Mouse (Mus musculus): ENCODE measurements around the gene Kctd15. TPM values are rescaled to one million over a fixed set of nuclear protein-coding genes. Genes with fewer than 3 reads are reported as not detected.

Kctd15 gene
- polyA plus RNA-seq, 1 experiment from 2014 or later: 0.63 TPM

- H3K4me2 ChIP-seq (ENCODE audit: low read depth, low read length): peak overlapping the region; percentile 35; the same call in 1 of the 2 replicates
- no peak for TF ChIP-seq EP300 (IDR thresholded peaks at IDR 0.05; ENCODE audit: low read depth)
- no peak for TF ChIP-seq CTCF (IDR thresholded peaks at IDR 0.05; ENCODE audit: low read depth)
- peaks cover 15% of the 10 kb centered on the region for H3K27me3 ChIP-seq (ENCODE audit: insufficient read depth, low read length)
- no peaks in the 10 kb centered on the region for H3K36me3 ChIP-seq (replicated peaks; ENCODE audit: insufficient read depth, low read length)
- DNase-seq (peak; percentile 57), ATAC-seq (peak; percentile 88)
- H3K4me3 ChIP-seq (ENCODE audit: low read depth, low read length): no peak overlapping the region
- no peaks in the 10 kb centered on the region for H3K9me3 ChIP-seq (ENCODE audit: low read length)
- peak overlapping the region; percentile 93 for H3K27ac ChIP-seq (ENCODE audit: low read depth)
- H3K9ac ChIP-seq (replicated peaks): no peak overlapping the region
- peaks cover 3% of the 10 kb centered on the region; the same call in 1 of the 2 replicates for H3K4me1 ChIP-seq (ENCODE audit: insufficient read depth)
- 50% methylated on average over 6 of the region's 6 CpGs for WGBS (ENCODE audit: insufficient replicate concordance)
Measured at GRCm38 (mm10) chr7:34659386-34660085, 3.0 kb upstream of the Kctd15 start.

GRCm38 (mm10) chr7:34655086-34655839, 1.3 kb downstream of the Kctd15 start:
- H3K36me3 ChIP-seq (replicated peaks; ENCODE audit: insufficient read depth, low read length): no peaks in the 10 kb centered on the region
- WGBS (ENCODE audit: insufficient replicate concordance): 0% methylated on average over 46 of the region's 74 CpGs
- peak; percentile 86 for DNase-seq
- H3K4me3 ChIP-seq (ENCODE audit: low read depth, low read length): peak overlapping the region; percentile 52
- peak overlapping the region; percentile 80 for H3K27ac ChIP-seq (ENCODE audit: low read depth)
- H3K9ac ChIP-seq (replicated peaks): peak overlapping the region; percentile 65
- peak overlapping the region; percentile 88 for H3K4me2 ChIP-seq (ENCODE audit: low read depth, low read length)
- H3K27me3 ChIP-seq (ENCODE audit: insufficient read depth, low read length): peaks cover 40% of the 10 kb centered on the region
- peaks cover 6% of the 10 kb centered on the region for H3K4me1 ChIP-seq (ENCODE audit: insufficient read depth)
- TF ChIP-seq EP300 (IDR thresholded peaks at IDR 0.05; ENCODE audit: low read depth): no peak
- peak; percentile 80 for TF ChIP-seq CTCF (IDR thresholded peaks at IDR 0.05; ENCODE audit: low read depth)
- no peaks in the 10 kb centered on the region for H3K9me3 ChIP-seq (ENCODE audit: low read length)
- peak; percentile 54 for ATAC-seq

DNA sequence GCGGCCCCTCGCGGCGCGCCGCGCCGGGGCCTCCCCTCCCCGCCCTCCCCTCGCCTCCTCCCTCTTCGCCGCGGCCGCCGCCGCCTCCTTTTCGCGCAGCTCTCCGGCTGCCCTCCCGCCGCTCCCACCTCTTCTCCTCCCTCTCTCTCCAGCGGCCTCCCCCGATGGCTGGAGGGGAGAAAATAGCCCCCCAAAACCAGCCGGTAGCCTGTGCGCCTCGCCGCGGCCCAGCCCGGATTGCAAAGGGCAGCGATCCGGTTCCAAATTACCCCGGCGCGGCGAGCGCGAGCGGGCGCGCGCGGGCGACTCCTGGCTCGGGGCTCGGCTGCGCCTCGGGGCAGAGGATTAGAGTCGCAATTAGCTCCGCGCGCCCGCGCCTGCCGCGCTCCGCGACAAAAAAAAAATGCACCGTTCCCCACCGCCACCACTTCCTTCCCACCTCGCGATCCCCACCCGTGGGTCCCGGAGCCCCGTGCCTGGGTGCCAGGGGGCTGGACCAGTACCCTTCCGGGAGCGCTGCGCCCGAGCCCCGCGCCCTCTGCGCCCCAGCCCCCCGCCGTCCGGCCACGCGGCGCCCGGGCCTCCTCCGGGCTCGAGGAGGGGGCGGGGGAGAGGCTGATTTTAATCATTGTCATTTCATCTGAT, 2.0 kb downstream of the Kctd15 start:
- no peaks in the 10 kb centered on the region for H3K36me3 ChIP-seq (replicated peaks; ENCODE audit: insufficient read depth, low read length)
- no peaks in the 10 kb centered on the region for H3K9me3 ChIP-seq (ENCODE audit: low read length)
- peaks cover 40% of the 10 kb centered on the region for H3K27me3 ChIP-seq (ENCODE audit: insufficient read depth, low read length)
- no peak for TF ChIP-seq EP300 (IDR thresholded peaks at IDR 0.05; ENCODE audit: low read depth)
- no peak for TF ChIP-seq CTCF (IDR thresholded peaks at IDR 0.05; ENCODE audit: low read depth)
- H3K4me1 ChIP-seq (ENCODE audit: insufficient read depth): peaks cover 6% of the 10 kb centered on the region
- H3K9ac ChIP-seq (replicated peaks): peak overlapping the region; percentile 65
- H3K27ac ChIP-seq (ENCODE audit: low read depth): peak overlapping the region; percentile 80
- peak overlapping the region; percentile 52 for H3K4me3 ChIP-seq (ENCODE audit: low read depth, low read length)
- peak overlapping the region; percentile 88 for H3K4me2 ChIP-seq (ENCODE audit: low read depth, low read length)
- DNase-seq (peak; percentile 46), ATAC-seq (no peak)
- 1% methylated on average over 42 of the region's 81 CpGs for WGBS (ENCODE audit: insufficient replicate concordance)

DNA sequence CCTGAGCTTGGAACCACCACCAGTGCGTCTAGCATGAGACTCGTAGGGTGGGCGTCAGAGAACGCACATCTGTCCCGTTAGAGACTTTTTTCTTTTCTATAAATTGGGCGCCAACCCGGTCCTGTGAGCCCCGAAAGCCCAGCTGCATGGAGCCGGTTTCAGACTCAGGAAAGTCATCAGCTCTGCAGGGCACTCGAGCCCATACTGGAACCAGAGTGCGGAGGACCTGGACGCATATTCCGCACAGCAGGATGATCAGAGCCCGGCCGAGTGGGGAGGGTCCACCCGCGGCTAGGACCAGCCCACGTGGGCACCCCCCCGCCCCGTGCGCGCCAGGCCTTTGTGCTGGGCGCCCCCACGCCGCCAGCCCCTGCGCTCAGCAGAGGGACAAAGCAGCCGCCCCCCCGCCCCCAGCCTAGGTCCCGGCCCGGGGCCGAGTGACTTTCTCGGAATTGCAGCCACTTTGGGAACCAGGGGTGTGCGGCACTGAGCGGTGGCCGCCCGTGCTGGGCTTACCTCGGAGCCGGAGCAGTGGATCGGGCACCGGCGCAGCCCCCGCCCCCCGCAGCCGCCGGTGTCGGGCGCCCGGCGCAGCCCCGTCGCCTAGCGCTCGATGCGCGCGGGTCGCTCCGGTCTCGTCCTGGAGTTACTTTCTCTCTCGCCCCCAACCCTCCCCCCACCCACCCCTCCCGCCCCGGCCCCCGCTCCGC, 2.6 kb downstream of the Kctd15 start:
- Histone ChIP-seq H3K36me3 (replicated peaks; ENCODE audit: insufficient read depth, low read length) (no peaks in the 10 kb centered on the region), H3K9ac (replicated peaks) (0 out of 2 replicates have a peak overlapping the region, but pooled peaks have one; percentile 16), H3K27ac (ENCODE audit: low read depth) (no peak overlapping the region), H3K9me3 (ENCODE audit: low read length) (no peaks in the 10 kb centered on the region), H3K27me3 (ENCODE audit: insufficient read depth, low read length) (peaks cover 40% of the 10 kb centered on the region), H3K4me2 (ENCODE audit: low read depth, low read length) (peak overlapping the region; percentile 88), H3K4me3 (ENCODE audit: low read depth, low read length) (peak overlapping the region; percentile 52), H3K4me1 (ENCODE audit: insufficient read depth) (peaks cover 6% of the 10 kb centered on the region)
- WGBS (ENCODE audit: insufficient replicate concordance): 2% methylated on average over 55 of the region's 64 CpGs
- ATAC-seq: no peak
- no peak for DNase-seq
- no peak for TF ChIP-seq EP300 (IDR thresholded peaks at IDR 0.05; ENCODE audit: low read depth)
- TF ChIP-seq CTCF (IDR thresholded peaks at IDR 0.05; ENCODE audit: low read depth): no peak

GRCm38 (mm10) chr7:34652751-34653502, 3.6 kb downstream of the Kctd15 start:
- Histone ChIP-seq H3K9me3 (ENCODE audit: low read length) (no peaks in the 10 kb centered on the region), H3K4me2 (ENCODE audit: low read depth, low read length) (peak overlapping the region; percentile 88), H3K27me3 (ENCODE audit: insufficient read depth, low read length) (peaks cover 40% of the 10 kb centered on the region), H3K36me3 (replicated peaks; ENCODE audit: insufficient read depth, low read length) (no peaks in the 10 kb centered on the region), H3K4me1 (ENCODE audit: insufficient read depth) (peaks cover 3% of the 10 kb centered on the region; the same call in 1 of the 2 replicates), H3K9ac (replicated peaks) (no peak overlapping the region), H3K4me3 (ENCODE audit: low read depth, low read length) (peak overlapping the region; percentile 52), H3K27ac (ENCODE audit: low read depth) (no peak overlapping the region)
- 3% methylated on average over 48 of the region's 48 CpGs for WGBS (ENCODE audit: insufficient replicate concordance)
- TF ChIP-seq EP300 (IDR thresholded peaks at IDR 0.05; ENCODE audit: low read depth): no peak
- no peak for TF ChIP-seq CTCF (IDR thresholded peaks at IDR 0.05; ENCODE audit: low read depth)
- ATAC-seq (no peak), DNase-seq (no peak)
